Mouse (Mus musculus) neural tube, embryonic 13.5 days (tissue): Measurements from ENCODE around the gene Gm39653. TPM values are rescaled to one million over a fixed set of nuclear protein-coding genes. Genes with fewer than 3 reads are reported as not detected.

Source experiments
- ATAC-seq: fragments of 200-750 bp; cut with Nextera tagmentation; 2 replicates; pipeline ENCODE4 v1.8.0; 2017; ENCODE audit warnings: low read depth, mild to moderate bottlenecking, moderate TSS enrichment, moderate library complexity
- H3K27ac ChIP-seq: fragments of 300-500 bp; sonication (generic); replicated peaks from 2 replicates; pipeline ENCODE4 v1.5.1; 2015; ENCODE audit warnings: moderate library complexity, mild to moderate bottlenecking, inconsistent platforms
- H3K27me3 ChIP-seq: fragments of 300-500 bp; sonication (generic); 2 replicates; pipeline ENCODE4 v1.6.1; 2015; ENCODE audit warnings: mild to moderate bottlenecking, inconsistent platforms
- H3K36me3 ChIP-seq: fragments of 300-500 bp; sonication (generic); 2 replicates; pipeline ENCODE4 v1.6.1; 2015; ENCODE audit warnings: mild to moderate bottlenecking, inconsistent platforms
- H3K4me1 ChIP-seq: fragments of 300-500 bp; sonication (generic); replicated peaks from 2 replicates; pipeline ENCODE4 v1.6.1; 2015; ENCODE audit warnings: inconsistent platforms
- H3K4me2 ChIP-seq: fragments of 300-500 bp; sonication (generic); 2 replicates; pipeline ENCODE4 v1.6.1; 2015; ENCODE audit warnings: inconsistent platforms, mild to moderate bottlenecking, moderate library complexity
- H3K4me3 ChIP-seq: fragments of 300-500 bp; sonication (generic); 2 replicates; pipeline ENCODE4 v1.5.1; 2015; ENCODE audit warnings: mild to moderate bottlenecking, inconsistent platforms
- H3K9ac ChIP-seq: fragments of 300-500 bp; sonication (generic); 2 replicates; pipeline ENCODE4 v1.6.1; 2015; ENCODE audit warnings: moderate library complexity, mild to moderate bottlenecking, inconsistent platforms
- H3K9me3 ChIP-seq: fragments of 300-500 bp; sonication (generic); 2 replicates; pipeline ENCODE4 v1.6.1; 2016; ENCODE audit warnings: inconsistent platforms
- WGBS: fragments of 180-500 bp; shearing (Covaris S2); methylation state at CpG from one replicate; pipeline ENCODE4 v1.1.7; 2015; 5-methylcytosine and 5-hydroxymethylcytosine counted together
- polyA plus RNA-seq: library from polyadenylated mRNA; unstranded; fragments of >200 nt; fragmentation: Nextera tagmentation; extraction: Ambion mirVana; gene quantifications from 2 replicates; pipeline ENCODE4 v1.2.1, GENCODE M21; 2015

The Gm39653 gene
- polyA plus RNA-seq: not detected in 2 replicates

DNA sequence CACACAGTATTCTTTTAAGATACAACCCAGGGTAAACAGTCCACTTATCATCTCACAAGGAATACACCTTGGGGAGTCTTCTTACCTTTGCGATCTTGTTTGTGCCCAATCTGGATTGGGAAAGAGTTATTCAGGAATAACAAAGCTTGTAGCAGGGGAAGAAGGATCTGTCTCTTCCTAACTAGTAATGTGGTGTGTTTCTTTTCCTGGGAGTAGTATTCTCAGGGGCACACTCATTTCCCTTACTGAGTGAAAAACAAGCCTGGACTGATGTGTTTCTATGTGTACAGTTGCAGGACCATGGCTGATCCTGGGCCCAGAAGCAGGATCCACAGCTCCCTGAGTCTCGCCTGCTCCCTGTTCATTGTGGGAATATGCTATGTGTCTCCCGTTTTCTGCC lies at the start of gene Gm39653:
Gene Gm39653, plus strand, starts transcription at position 301 of the 400 bp plus-strand sequence.
- Histone ChIP-seq H3K4me1 (peaks cover 5% of the 10 kb centered on the region; the same call in 1 of the 2 replicates), H3K27me3 (peaks cover 21% of the 10 kb centered on the region), H3K36me3 (no peaks in the 10 kb centered on the region), H3K4me2 (no peak within 1 kb of the TSS), H3K4me3 (no peak within 1 kb of the TSS), H3K27ac (no peak within 1 kb of the TSS), H3K9ac (no peak within 1 kb of the TSS), H3K9me3 (no peaks in the 10 kb centered on the region)
- no peak for ATAC-seq
- WGBS: 85% methylated on average over 3 of the region's 3 CpGs

GRCm38 (mm10) chr1:63566501-63566900 lies 49.3 kb upstream of the Gm39653 start:
- peaks cover under 1% of the 10 kb centered on the region; the same call in 1 of the 2 replicates for H3K4me1 ChIP-seq
- no peaks in the 10 kb centered on the region for H3K27me3 ChIP-seq
- H3K27ac ChIP-seq: no peak overlapping the region
- no peak overlapping the region for H3K4me3 ChIP-seq
- no peak for ATAC-seq
- WGBS: 46% methylated on average over 7 of the region's 7 CpGs
- H3K36me3 ChIP-seq: peaks cover 6% of the 10 kb centered on the region; the same call in 1 of the 2 replicates
- no peak overlapping the region for H3K4me2 ChIP-seq
- H3K9ac ChIP-seq: no peak overlapping the region
- H3K9me3 ChIP-seq: no peaks in the 10 kb centered on the region

GRCm38 (mm10) chr1:63567031-63567430 lies 48.7 kb upstream of the Gm39653 start:
- ATAC-seq: no peak
- WGBS: 73% methylated on average over 4 of the region's 4 CpGs
- Histone ChIP-seq H3K36me3 (peaks cover 6% of the 10 kb centered on the region; the same call in 1 of the 2 replicates), H3K9ac (no peak overlapping the region), H3K9me3 (no peaks in the 10 kb centered on the region), H3K4me2 (no peak overlapping the region), H3K4me1 (peaks cover 5% of the 10 kb centered on the region; the same call in 1 of the 2 replicates), H3K27ac (no peak overlapping the region), H3K4me3 (no peak overlapping the region), H3K27me3 (no peaks in the 10 kb centered on the region)

- H3K4me3 ChIP-seq: no peak overlapping the region
- H3K9ac ChIP-seq: no peak overlapping the region
- no peak; the same call in 1 of the 2 replicates for ATAC-seq
- H3K9me3 ChIP-seq: no peaks in the 10 kb centered on the region
- no peak overlapping the region for H3K27ac ChIP-seq
- H3K4me1 ChIP-seq: peaks cover 27% of the 10 kb centered on the region
- 33% methylated on average over 7 of the region's 7 CpGs for WGBS
- no peaks in the 10 kb centered on the region for H3K27me3 ChIP-seq
- H3K36me3 ChIP-seq: no peaks in the 10 kb centered on the region
- H3K4me2 ChIP-seq: no peak overlapping the region
Measured at GRCm38 (mm10) chr1:63572229-63572628, 43.5 kb upstream of the Gm39653 start.

GRCm38 (mm10) chr1:63573432-63573831 lies 42.3 kb upstream of the Gm39653 start:
- ATAC-seq: 0 out of 2 replicates have a peak, but pooled peaks have one; percentile 57
- no peak overlapping the region for H3K4me3 ChIP-seq
- H3K27ac ChIP-seq: no peak overlapping the region
- H3K4me1 ChIP-seq: peaks cover 27% of the 10 kb centered on the region
- 31% methylated on average over 6 of the region's 6 CpGs for WGBS
- H3K36me3 ChIP-seq: no peaks in the 10 kb centered on the region
- H3K9ac ChIP-seq: no peak overlapping the region
- H3K27me3 ChIP-seq: no peaks in the 10 kb centered on the region
- H3K9me3 ChIP-seq: no peaks in the 10 kb centered on the region
- H3K4me2 ChIP-seq: no peak overlapping the region

- Histone ChIP-seq H3K4me2 (no peak overlapping the region), H3K36me3 (no peaks in the 10 kb centered on the region), H3K9ac (no peak overlapping the region), H3K27me3 (no peaks in the 10 kb centered on the region), H3K9me3 (no peaks in the 10 kb centered on the region), H3K4me1 (peaks cover 27% of the 10 kb centered on the region), H3K4me3 (no peak overlapping the region), H3K27ac (0 out of 2 replicates have a peak overlapping the region, but pooled peaks have one; percentile 46)
- 58% methylated on average over 12 of the region's 12 CpGs for WGBS
- no peak for ATAC-seq
Measured at GRCm38 (mm10) chr1:63573864-63574611, 41.7 kb upstream of the Gm39653 start.

- Histone ChIP-seq H3K4me2 (no peak overlapping the region), H3K27ac (no peak overlapping the region), H3K27me3 (no peaks in the 10 kb centered on the region), H3K9ac (no peak overlapping the region), H3K36me3 (no peaks in the 10 kb centered on the region), H3K9me3 (no peaks in the 10 kb centered on the region), H3K4me3 (no peak overlapping the region), H3K4me1 (peaks cover 23% of the 10 kb centered on the region)
- ATAC-seq: no peak
- 70% methylated on average over 5 of the region's 5 CpGs for WGBS
Measured at GRCm38 (mm10) chr1:63576803-63577202, 39.0 kb upstream of the Gm39653 start.

GRCm38 (mm10) chr1:63579153-63579552 lies 36.6 kb upstream of the Gm39653 start:
- no peak overlapping the region for H3K4me2 ChIP-seq
- 84% methylated on average over 8 of the region's 8 CpGs for WGBS
- no peak overlapping the region for H3K4me3 ChIP-seq
- H3K27me3 ChIP-seq: no peaks in the 10 kb centered on the region
- H3K27ac ChIP-seq: no peak overlapping the region
- H3K36me3 ChIP-seq: no peaks in the 10 kb centered on the region
- no peaks in the 10 kb centered on the region for H3K9me3 ChIP-seq
- no peak overlapping the region for H3K9ac ChIP-seq
- peaks cover 2% of the 10 kb centered on the region for H3K4me1 ChIP-seq
- no peak for ATAC-seq

DNA sequence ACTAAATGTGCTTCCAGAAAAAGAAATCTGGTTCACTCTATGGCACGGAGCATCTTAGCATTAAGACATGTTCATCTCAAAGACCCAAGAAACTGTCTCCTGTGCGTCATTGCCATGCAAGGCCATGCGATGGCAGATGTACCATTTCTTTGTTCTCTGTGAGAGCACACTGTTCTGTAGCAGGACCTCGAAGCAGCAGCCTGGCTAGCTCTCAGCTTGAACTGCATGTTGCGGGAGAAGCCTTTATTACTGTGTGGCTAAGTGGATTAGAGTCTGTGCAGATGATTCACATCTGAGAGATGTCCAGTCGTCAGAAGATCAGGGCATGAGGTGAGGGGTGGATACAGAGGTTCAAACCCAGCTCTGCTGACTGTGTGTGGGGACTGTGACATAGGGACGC lies 28.9 kb upstream of the Gm39653 start:
- Histone ChIP-seq H3K27ac (no peak overlapping the region), H3K9me3 (no peaks in the 10 kb centered on the region), H3K4me3 (no peak overlapping the region), H3K36me3 (0 out of 2 replicates have a peak, but pooled peaks cover 2% of the 10 kb centered on the region), H3K9ac (no peak overlapping the region), H3K4me1 (peaks cover 7% of the 10 kb centered on the region; the same call in 1 of the 2 replicates), H3K27me3 (no peaks in the 10 kb centered on the region), H3K4me2 (no peak overlapping the region)
- WGBS: 65% methylated on average over 7 of the region's 7 CpGs
- ATAC-seq: no peak; the same call in 1 of the 2 replicates

DNA sequence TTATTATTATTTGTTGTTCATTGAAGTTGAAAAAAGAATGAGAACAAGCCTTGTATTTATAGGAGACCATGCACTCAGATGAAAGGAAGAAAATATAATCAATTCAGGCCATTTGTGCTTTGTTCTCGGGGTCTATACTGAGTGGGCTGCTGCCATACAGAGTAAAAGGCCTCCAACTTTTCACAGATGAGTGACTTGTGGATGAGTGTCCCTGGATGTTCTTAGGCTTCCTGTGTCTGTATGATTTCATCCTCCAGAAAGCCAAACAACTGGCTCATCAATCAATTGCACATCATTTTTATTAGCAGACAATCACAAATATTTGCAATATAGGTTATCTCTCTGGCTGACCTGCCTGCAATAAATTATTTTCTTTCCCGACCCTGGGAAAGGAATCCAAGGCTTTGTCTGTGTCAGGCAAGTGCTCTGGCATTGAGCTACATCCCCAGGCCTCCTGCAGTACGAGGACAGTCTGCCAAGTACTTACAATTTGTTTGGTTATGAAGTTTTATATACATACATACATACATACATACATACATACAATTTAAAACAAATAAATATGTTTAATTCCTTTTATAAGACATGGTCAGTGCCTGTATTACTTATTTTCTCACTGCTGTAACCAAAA lies 11.8 kb upstream of the Gm39653 start:
- no peak for ATAC-seq
- Histone ChIP-seq H3K4me3 (no peak overlapping the region), H3K36me3 (no peaks in the 10 kb centered on the region), H3K27me3 (no peaks in the 10 kb centered on the region), H3K4me1 (no peaks in the 10 kb centered on the region), H3K9ac (no peak overlapping the region), H3K4me2 (no peak overlapping the region), H3K9me3 (no peaks in the 10 kb centered on the region), H3K27ac (no peak overlapping the region)
- 36% methylated on average over 3 of the region's 3 CpGs for WGBS

DNA sequence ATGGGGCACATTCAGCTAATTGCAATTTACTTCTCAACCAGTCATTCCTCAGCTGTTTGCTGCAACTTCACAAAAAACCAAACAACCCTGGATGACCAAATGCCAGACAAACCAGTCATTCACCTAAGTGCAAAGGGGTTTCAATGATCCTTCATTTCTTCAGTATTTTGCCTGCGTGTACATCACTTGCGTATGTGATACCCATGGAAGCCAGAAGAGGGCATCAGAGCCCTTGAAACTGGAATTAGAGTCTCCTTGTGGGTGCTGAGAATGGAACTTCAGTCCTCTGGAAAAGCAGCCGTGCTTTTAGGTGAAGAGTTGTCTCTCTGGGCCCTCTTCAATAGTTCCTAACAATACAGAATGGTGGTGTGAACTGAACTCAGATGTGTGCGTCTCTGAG lies 6.2 kb upstream of the Gm39653 start:
- peaks cover 5% of the 10 kb centered on the region; the same call in 1 of the 2 replicates for H3K4me1 ChIP-seq
- no peak overlapping the region for H3K27ac ChIP-seq
- no peak overlapping the region for H3K4me2 ChIP-seq
- H3K36me3 ChIP-seq: no peaks in the 10 kb centered on the region
- H3K27me3 ChIP-seq: 0 out of 2 replicates have a peak, but pooled peaks cover 15% of the 10 kb centered on the region
- no peak for ATAC-seq
- WGBS: 92% methylated on average over 4 of the region's 4 CpGs
- H3K9ac ChIP-seq: no peak overlapping the region
- H3K4me3 ChIP-seq: no peak overlapping the region
- 0 out of 2 replicates have a peak, but pooled peaks cover 4% of the 10 kb centered on the region for H3K9me3 ChIP-seq

- Histone ChIP-seq H3K4me2 (peak overlapping the region; percentile 39), H3K9me3 (0 out of 2 replicates have a peak, but pooled peaks cover 3% of the 10 kb centered on the region), H3K36me3 (no peaks in the 10 kb centered on the region), H3K27ac (no peak overlapping the region), H3K27me3 (peaks cover 21% of the 10 kb centered on the region), H3K4me3 (no peak overlapping the region), H3K4me1 (peaks cover 5% of the 10 kb centered on the region; the same call in 1 of the 2 replicates), H3K9ac (no peak overlapping the region)
- 2% methylated on average over 11 of the region's 11 CpGs for WGBS
- no peak for ATAC-seq
Measured at GRCm38 (mm10) chr1:63614594-63614993, 1.2 kb upstream of the Gm39653 start.
